Mouse (Mus musculus) adrenal gland, postnatal 36 days (tissue): ENCODE results near the gene Fam193a. TPM values are rescaled to one million over a fixed set of nuclear protein-coding genes. Genes with fewer than 3 reads are reported as not detected.
A peak's percentile ranks its signal among the peaks of the same experiment; 100 is the strongest.

Source experiments
- DNase-seq, 2 experiments: peaks; one replicate each; pipeline ENCODE4 v3.0.0; 2021; ENCODE audit warnings: mixed read lengths in 1 of 2
- total RNA-seq, 2 experiments: library from RNA; stranded (reverse); gene quantifications; 2 replicates each; pipeline ENCODE4 v1.2.3; 2021

The Fam193a gene
- total RNA-seq, 2 experiments from 2014 or later = 26.9 to 33.5 TPM

DNA sequence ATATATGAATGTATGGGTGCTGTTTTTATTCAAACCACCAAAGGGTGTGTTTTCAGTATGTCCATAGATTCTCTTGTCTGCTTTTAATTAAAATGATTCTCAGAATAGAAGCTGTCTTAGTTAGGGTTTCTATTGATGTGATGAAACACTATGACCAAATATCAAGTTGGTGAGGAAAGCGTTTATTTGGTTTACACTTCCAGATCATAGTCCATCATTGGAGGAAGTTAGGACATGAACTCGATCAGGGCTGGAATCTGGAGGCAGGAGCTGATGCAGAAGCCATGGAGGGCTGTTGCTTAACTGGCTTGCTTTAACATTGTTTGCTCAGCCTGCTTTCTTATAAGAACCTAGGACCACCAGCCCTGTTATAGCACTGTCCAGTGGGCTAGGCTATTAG is 12.0 kb downstream of the Fam193a start:
- no peak for DNase-seq

DNA sequence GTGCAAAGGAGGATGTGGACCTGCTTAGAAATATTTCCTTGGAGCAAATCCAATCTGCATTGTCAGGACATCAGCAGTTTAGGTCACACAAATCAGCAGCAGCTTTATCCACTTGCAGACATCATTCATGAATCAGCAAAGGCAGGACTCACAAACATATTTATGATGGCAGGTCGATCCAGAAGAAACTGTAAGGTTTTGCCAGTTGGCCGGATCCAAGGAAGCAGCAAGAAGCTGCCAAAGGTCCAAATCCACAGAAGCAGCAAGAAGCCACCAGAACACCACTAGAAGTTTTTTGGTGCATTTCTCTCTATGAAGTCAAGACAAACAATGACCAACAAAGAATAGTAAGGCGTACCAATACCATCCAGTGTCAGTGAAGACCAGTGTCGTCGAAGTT is 15.9 kb downstream of the Fam193a start:
- no peak for DNase-seq

DNA sequence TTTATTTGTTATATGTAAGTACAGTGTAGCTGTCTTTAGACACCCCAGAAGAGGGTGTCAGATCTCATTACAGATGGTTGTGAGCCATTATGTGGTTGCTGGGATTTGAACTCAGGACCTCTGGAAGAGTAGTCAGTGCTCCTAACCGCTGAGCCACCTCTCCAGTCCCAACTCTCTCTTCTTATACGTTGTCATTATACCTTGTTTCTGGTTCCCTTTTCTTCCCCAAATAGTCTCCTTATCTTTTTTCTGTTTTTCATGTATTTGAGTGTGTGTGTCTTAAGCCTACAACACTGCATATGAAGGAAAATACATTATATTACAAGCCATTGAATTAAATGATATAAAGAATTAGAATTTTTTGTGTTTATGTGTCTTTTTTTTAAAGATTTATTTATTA is 17.0 kb downstream of the Fam193a start:
- no peak for DNase-seq

DNA sequence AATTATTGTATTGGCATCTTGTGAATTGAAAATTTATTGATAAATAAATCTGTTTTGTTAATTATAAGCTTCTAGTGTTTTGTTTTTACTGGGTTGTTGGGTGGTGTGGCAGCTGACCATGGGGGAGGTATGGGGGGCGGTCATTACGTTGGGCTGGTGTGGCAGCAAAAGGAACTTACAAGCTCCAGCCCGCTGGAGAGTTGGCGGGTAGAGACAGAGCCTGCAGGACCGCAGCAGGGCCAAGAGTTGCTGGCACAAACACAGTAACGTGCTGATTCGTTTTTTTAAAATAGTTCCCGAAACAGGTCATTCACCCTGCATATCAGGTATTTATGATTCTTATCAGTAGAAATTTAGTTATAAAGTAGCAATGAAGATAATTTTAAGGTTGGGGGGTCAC is 23.5 kb downstream of the Fam193a start:
- no peak for DNase-seq

DNA sequence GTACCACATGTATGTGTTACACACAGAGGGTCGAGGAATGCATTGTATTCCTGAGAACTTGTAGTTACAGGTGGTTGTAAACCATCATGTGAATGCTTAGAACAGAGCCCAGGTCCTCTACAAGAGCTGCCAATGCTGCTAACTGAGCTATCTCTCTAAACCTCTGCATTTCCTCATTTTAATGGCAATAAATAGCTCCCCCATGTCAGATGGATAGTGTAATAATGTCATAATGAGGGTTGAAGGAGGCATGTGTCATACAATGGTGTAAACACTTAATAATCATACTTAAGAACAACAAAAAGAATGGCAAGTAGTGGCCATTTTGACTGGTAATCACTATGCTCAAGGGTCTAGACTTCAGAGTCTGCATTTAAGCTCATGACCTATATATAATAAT is 25.6 kb downstream of the Fam193a start:
- no peak for DNase-seq

DNA sequence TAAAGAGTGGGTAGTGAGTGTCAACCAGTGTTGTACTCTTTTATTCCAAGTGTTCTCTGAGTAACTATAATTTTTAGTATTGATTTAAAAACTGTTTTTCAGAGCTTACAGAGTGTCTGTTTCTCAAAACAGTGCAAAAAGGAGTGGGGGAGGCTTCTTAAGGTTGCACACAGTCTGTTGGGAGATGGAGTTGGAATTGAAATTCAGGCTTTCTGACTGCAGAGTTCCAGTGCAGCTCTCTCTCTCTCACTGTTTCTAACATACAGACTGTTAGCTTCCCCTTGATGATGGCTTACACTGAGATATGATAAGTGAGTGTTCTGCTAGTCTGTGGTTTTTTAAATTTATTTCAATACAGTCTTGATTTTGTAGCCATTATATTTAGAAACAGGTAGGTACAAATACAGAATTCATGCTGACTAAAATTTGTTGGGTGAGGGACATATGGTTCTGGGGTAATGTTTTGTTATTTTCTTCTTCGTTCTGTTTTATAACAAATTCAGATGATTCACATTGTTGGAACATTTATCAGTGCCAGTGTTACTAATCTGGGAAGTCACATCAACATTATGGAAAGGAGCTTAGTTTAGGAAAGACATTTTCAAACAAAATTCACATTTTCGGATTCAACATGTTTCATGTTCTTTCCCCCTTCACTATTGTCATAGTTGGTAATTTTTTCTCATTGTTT is 26.3 kb downstream of the Fam193a start:
- DNase-seq = no peak

DNA sequence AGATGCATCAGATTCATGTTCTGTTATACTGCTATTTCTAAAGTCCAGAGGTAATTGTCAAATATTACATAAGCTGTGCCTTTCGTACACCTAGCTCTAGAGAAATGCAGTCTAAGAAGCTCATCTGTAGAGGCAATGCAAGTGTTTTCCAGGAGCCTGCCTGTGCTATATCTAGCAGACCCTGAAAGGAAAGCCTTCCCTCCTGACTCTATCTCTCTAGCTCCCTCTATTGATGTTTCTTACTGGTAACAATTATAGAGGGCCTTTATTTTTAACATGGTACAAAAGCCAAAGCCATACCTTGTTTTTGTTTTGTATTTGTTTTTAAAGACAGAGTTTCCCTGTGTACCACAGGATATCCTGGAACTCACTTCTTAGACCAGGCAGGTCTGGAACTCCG is 28.1 kb downstream of the Fam193a start:
- DNase-seq = no peak

DNA sequence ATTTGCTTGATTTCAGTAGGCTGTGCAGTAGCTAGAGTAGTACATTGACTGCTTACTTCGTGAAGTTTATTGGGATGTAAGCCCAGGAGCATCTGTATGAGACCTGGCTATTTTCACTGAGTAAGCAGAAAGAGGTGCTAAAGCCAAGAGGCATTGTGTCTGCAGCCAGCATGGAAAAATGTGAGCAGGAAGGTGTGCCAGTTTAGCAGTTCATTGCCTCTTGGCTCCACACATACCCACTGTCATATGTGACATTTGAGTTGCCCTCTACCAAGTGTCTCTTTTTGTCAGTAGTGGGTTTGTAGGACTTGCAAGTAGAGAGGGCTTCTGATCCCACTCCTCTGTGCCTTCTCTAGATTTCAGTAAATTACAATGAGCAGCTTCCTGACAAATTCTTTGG is 28.6 kb downstream of the Fam193a start:
- DNase-seq = no peak

DNA sequence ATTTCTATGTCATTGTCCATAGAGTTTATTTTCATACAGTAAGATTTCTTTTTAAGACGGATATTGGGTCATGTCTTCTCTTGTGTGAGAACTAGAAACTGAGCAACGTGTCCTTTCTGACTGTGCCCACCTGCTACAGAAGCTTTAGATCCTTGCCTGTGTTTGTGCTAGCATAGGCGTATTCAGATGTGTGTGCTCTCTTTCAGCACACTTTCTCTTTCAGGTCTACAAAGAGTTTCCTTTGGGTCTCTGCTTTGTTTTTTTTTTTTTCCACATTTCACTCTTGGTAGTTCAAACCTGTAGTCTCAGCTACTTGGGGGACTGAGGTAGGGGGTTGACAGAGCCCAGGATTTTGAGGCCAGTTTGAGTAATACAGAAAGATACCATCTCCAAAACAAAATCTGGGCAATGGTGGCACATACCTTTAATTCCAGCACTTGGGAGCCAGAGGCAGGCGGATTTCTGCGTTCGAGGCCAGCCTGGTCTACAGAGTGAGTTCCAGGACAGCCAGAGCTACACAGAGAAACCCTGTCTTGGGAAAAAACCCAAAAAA is 37.7 kb downstream of the Fam193a start:
- DNase-seq = no peak

DNA sequence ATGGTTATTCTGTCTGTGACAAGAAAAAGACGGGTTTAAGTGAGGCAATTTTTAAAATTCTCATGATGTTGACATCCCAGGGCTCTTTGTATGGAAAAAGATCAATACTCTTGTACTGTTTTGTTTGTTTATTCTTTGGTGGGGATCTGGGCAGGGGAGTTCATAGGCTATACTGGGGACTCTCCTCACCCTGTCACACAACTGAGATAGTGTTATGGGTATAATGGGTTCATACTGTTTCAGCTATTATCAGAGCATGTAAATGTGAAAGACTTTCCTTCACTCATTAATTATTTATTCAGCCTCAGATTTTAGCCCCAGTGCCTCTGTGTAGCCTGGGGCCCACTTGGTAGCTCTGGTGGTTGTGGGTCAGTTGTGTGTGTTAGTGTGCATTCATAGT is 39.3 kb downstream of the Fam193a start:
- DNase-seq = no peak

DNA sequence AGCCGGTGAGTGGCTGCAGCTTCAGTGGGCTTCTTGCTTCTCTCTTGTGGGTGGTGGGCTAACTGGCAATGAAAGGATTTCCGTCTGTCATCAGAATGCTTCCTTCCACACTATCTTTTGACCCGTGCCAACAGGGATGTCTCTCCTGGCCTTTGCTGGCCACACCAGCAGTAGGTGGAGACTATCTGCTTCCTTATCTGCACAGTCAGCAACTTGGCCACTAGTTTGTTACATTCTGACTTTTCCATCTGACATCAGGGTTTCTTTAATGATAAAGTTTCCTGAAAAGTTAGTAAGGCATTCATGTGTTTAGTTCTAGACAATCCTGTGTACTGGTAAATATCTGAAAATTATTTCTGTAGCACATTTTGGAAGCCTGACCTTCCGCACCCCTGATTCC is 41.1 kb downstream of the Fam193a start:
- no peak for DNase-seq

DNA sequence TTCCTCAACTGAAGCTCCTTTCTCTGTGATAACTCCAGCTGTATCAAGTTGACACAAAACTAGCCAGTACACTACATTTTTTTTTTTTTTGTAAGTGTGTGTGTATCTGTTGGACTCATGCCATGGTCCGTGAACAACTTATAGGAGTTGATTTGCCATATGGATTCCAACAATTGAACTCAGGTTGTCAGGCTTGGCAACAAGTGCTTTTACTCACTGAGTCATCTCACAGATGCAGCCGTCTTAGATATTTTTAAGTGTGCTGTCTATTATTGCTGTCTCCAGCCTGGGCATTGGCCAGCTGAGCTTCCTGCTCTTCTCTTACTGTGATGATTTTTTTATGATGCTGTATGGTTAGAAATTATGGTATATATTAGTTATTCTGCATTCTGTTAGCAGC is 44.2 kb downstream of the Fam193a start:
- no peak for DNase-seq

DNA sequence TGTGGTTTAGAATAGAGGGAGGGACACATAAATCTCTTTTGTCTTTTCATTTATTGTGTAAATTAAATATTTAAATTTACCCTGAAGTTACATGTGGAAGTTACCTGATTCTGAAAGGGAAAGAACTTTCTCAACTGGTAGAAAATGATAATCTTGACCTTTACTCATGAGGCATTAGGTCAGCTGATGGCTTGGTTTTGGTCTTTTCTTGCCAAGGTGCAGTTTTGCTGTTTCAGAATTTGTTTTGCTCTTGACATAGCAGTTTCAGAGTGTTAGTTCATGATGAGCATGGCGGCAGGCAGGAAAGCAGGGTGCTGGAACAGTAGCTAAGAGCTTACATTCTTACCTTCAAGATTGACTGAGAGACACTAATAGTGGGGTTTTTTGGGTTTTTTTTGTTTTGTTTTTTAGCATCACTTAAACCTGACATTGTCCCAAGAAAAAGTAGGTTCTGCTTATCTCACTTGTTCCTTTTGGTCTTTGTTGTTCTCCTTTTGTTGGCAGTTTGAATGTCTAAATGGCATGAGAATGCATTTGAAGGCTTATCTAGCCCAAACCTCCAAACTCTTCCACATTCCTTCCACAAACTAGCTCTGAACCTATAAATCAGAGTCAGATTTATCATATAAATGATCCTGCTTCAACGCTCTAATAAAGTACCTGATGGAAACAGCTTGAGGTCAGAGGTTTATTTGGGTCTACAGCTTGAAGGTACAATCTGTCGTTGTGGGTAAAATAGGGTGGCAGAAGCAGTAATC is 47.7 kb downstream of the Fam193a start:
- no peak for DNase-seq

DNA sequence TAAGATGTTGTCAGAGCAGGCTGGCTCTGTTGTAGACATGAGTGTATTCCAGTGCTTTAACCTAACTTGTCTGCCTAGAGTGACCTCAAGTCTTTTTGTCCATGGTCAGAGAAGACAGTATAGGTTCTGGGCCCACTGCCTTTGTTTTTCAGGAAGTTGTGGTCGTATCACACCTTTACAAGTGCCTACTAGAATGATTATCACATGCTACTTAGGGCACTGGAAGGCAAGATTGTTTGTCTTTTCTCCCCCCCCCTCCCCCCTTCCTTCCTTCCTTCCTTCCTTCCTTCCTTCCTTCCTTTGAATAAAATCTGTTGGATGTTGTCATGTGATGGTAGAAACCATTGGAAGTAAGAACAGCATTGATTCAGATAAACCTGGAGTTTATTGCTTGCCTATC is 49.5 kb downstream of the Fam193a start:
- DNase-seq = no peak

DNA sequence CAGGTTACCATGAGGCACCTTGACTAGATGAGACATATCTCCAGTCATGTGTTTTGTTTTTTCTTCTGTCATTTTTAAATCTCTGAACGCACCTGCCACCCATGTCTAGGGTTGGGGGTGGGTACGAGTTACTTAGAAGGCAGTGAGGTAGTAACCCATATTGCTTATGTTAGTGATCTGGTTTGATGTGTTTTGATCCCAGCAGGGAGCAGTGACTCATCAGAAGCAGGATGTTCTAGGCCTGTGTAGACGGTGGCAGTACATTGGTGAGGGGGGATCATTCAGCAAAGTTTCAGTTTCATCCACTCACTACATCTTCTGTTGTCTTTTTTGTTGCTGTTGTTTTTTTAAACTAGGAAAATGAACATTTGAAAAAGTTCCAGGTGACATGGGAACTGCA is 61.0 kb downstream of the Fam193a start:
- DNase-seq = no peak

DNA sequence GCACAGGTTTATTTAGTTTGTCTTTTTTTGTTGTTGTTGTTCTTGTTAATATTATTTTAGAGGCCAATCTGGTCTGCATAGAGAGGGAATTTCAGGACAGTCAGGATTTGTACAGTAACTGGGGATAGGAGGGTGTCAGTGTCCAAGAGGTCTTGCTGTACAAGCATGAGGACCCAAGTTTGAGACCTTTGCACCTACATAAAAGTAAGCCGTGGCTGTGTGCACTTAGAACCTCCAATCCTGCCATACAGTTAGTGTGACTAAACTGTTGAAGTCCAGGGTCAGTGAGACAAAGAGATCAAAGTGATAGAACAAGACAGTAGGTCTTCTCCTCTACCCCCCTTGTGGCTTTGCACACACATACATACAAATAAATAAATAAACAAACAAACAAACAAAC is 64.1 kb downstream of the Fam193a start:
- DNase-seq = no peak

DNA sequence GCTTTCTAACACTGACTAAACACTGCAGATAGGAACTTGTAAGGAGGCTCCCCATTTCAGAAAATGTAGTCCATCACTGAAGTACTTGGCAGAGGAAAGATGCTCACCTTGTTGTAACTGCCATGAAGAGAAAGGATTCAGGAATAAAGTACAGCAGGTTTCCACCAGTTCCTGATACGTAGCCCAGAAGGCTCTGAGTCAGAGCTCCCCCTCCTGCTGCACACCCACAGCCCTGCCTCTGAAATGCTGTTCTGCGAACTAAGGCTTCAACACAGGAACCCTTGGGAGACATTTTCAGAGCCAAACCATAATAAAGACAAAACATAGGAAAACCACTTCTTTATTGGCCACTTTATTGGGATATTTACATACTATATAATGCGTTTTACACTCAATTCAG is 64.5 kb downstream of the Fam193a start:
- DNase-seq = no peak

DNA sequence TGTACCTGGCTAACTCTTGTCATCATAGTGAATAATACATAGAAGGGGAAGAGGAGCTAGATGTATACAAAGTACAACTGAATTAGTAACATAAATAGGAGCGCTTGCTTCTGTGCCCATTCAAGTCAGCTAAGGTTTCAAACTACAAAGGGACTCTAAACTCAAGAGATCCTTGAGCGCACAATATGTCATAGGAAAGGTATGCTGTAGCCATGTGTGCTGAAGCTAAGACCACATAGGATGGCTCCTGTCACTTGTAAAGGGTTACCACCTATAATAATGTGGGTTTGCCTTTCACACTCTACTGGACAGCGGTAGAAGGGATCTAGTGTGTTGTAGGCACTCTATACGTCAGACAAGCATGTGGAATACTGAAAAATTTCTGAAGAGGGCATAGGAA is 68.3 kb downstream of the Fam193a start:
- no peak for DNase-seq

DNA sequence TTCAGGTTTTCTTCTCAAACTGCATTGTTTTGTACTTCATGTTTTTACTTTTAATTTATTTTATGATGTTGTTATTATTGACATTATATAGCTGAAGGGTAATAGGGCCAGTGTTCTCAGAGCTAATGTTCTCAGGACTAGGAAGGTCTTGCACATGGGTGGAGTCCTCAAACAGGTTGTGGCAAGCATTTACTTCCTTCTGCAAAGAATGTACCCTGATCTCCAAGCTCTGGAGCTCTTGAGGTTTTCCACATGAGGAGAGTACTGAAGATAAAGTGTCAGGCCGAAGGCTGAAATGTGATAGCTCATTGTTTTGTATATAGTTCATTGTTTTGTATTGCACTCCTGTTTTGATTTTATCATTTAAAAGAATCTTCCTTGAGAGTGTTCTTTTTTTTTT is 68.9 kb downstream of the Fam193a start:
- DNase-seq = no peak

DNA sequence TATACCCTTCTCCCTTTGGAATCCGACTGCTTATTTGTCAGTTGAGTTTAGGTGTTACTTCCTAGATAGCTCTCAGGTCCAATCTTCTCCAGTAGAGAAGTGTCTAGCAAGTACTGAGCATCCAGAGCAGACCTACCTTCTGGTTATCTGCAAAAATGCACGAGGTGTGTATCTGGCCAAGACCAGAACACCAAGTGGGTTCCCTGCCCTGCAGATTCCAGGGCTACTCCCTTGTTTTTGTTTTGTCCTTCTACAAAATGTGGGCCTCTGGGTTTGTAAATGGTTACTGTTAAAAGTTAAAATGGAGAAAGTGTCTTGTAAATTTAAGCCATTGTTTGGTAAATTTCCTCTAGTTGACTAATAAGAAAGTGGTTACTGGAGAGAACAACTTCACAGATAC is 70.0 kb downstream of the Fam193a start:
- no peak for DNase-seq

DNA sequence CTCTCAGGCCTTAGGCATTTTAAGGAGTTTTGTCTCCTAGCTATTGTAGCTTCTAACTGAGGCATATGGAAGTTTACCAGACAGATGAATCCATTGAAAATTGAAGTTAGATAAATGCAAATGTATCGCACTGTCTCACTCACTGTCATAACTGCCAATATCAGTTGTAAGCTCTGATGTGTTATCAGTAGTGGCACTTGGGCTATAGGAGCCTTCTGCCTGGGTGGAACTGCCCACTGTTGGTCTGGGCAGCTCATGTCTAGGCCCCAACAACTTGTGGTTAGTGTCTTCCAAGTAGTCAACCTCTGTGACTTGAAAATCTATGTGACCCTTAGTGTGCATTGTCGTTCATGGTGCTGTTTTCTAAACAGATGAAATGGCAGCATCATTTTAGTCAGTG is 72.1 kb downstream of the Fam193a start:
- DNase-seq = no peak

DNA sequence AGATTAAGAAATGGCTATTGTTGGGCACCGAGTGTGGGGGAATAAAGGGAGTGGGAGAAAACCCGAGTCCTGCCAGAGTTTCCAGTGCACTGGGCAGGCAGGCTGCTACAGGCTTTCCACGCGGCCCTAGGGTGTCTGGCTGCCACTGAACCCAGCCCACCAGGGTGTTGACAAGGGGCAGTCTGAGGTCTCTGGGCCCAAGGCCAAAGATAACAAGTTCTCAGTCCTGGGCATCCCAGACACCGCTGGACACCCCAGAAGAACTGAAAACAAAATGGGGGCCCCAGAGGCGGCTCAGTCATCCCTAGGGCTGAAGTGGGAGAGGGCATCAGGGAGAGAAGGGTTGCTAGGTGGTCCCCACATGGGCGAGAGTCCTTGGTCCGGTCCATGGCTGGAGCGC is 76.5 kb downstream of the Fam193a start:
- no peak for DNase-seq

DNA sequence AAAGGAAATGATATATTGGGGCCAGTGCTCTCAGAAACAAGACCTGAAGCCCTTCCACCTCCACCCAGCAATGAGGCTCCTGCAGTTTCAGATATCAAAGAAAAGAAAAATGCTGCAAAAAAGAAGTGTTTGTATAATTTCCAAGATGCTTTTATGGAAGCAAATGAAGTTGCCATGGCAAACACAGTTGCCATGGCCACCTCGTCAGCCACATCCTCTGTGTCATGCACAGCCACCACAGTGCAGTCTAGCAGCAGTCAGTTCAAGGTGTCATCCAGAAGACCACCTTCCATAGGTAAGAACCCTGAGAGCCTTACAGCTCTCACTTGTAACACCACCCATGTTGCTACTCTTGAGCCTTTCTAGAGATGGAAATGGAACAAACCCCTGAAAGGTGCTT is 89.3 kb downstream of the Fam193a start:
- DNase-seq = no peak

DNA sequence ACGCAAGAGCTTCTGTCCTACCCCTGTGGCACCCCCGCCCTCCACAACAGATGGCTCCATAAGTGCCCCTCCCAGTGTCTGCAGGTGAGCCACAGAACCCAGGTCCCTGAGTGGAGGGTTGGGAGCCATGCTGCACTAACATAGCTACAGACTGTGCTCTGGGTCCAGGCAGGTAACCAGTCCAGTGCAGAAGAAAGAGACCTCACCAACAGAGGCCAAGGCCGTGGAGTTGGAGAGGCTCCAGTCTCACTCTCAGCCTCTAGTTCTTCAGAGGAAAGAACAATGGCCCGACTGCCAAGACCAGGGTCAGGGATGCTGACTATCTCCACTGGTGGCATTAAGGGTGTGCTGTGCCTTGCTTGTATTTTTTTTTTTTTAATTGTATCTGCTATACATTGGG is 91.6 kb downstream of the Fam193a start:
- DNase-seq = peak; percentile 45 to 55
